Mouse (Mus musculus) central nervous system, embryonic 18 days (tissue): ENCODE data around the gene Txnrd2. TPM values are rescaled to one million over a fixed set of nuclear protein-coding genes. Genes with fewer than 3 reads are reported as not detected.

ENCODE experiments used
- polyA plus RNA-seq: library from polyadenylated mRNA; depleted of rRNA; stranded (reverse); fragments of >200 nt; gene quantifications from 2 replicates; pipeline ENCODE4 v1.2.3, GENCODE M21; 2012; rRNA removed

Gene Txnrd2
- polyA plus RNA-seq: 26.0 and 26.7 TPM in 2 replicates

GRCm38 (mm10) chr16:18426215-18426791 lies at the start of gene Txnrd2:
Txnrd2 (plus strand) TSS chr16:18426384.

DNA sequence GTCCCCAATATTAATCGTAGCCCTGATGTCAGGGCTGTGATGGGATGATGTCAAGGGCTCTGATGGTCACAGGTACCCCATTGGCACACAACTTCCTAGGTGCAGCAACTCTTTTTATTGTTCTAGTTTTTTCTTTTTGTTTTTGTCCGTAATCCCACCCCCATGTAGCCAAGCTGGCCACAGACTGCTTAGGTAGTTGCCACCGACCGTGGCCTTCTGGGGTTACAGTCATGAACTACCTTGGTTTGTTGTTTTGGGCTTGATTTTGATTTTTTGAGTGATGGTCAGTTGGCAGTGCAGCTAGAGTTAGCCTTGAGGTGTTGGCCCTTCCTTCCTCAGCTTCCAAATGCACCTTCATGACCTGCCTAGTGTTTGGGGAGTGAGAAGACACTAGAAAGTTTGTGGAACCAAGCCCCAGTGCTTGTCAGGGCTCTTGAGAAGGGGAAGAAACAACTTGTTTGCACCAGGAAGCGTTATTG lies 657 bp downstream of the Txnrd2 start, which contains the start of gene Comt:
Comt (minus strand) TSS at position 51 of the 479 bp plus-strand sequence.

DNA sequence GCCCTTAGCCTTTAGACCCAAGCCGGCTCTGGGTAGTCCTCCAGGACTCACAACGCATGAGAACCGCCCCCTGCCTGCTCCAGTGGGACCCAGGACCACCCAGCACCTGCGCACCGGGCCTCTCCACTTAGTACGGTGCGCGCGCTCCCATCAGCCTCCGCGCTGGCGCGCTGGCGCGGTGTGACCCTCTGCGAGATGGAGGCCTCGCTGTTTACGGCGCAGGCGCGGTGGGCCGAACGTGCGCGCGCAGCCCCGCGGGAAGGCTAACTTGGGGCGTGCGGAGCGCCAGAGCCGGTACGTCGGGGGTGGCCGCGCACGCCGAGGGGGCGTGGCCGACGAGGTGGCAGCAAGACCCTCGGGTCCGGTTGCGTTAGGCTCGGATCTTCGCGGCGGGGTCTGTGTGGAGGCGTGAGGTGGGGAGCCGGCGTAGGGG lies 72.4 kb downstream of the Txnrd2 start, which contains the start of the genes Gnb1l and Rtl10:
Gnb1l (plus strand) TSS at position 156 of the 433 bp plus-strand sequence.
Rtl10 (plus strand) TSS at position 344 of the 433 bp plus-strand sequence.

Other genes with a start within 250 kb of the Txnrd2 start
- not detected in 2 replicates for gene Ccdc188, start 208.5 kb upstream of the Txnrd2 start, polyA plus RNA-seq
- 52.0 and 62.2 TPM in 2 replicates for gene Zdhhc8, start 191.2 kb upstream of the Txnrd2 start, polyA plus RNA-seq
- 92.8 and 93.7 TPM in 2 replicates for gene Trmt2a, start 177.7 kb upstream of the Txnrd2 start, polyA plus RNA-seq
- gene Ranbp1, start 177.7 kb upstream of the Txnrd2 start, polyA plus RNA-seq: 176 and 186 TPM in 2 replicates
- gene Gm49776, start 168.1 kb upstream of the Txnrd2 start, polyA plus RNA-seq: 0.15 TPM in 1 of 2 replicates, not detected in the other
- gene Dgcr8, start 137.1 kb upstream of the Txnrd2 start, polyA plus RNA-seq: 66.9 and 70.9 TPM in 2 replicates
- gene Tango2, start 78.3 kb upstream of the Txnrd2 start, polyA plus RNA-seq: 99.7 and 100 TPM in 2 replicates
- 115 and 122 TPM in 2 replicates for gene Arvcf, start 78.2 kb upstream of the Txnrd2 start, polyA plus RNA-seq
- 80.7 and 90.6 TPM in 2 replicates for gene Comt, start 468 bp downstream of the Txnrd2 start, polyA plus RNA-seq
- gene Gnb1l, start 72.3 kb downstream of the Txnrd2 start, polyA plus RNA-seq: 13.3 and 14.6 TPM in 2 replicates
- 9.4 and 9.8 TPM in 2 replicates for gene Rtl10, start 72.5 kb downstream of the Txnrd2 start, polyA plus RNA-seq
- 0.76 and 0.82 TPM in 2 replicates for gene Tbx1, start 164.3 kb downstream of the Txnrd2 start, polyA plus RNA-seq
- gene Gp1bb, start 196.0 kb downstream of the Txnrd2 start, polyA plus RNA-seq: 12.9 and 13.7 TPM in 2 replicates
- gene Gm49601, start 200.0 kb downstream of the Txnrd2 start, polyA plus RNA-seq: 109 and 129 TPM in 2 replicates
- gene Sept5, start 203.6 kb downstream of the Txnrd2 start, polyA plus RNA-seq: 365 and 427 TPM in 2 replicates